Mouse (Mus musculus) liver, postnatal 0 days (tissue): ENCODE results near the gene Cryaa. TPM values are rescaled to one million over a fixed set of nuclear protein-coding genes. Genes with fewer than 3 reads are reported as not detected.

ENCODE experiments used
- ATAC-seq: fragments of 200-750 bp; cut with Nextera tagmentation; 2 replicates; pipeline ENCODE4 v1.8.0; 2017; ENCODE audit warnings: mild to moderate bottlenecking, moderate library complexity
- DNase-seq: peaks from one replicate; pipeline ENCODE4 v3.0.0-alpha.2; 2016
- H3K27ac ChIP-seq: fragments of 300-500 bp; sonication (generic); 2 replicates; pipeline ENCODE4 v1.5.1; 2014; ENCODE audit warnings: antibody characterized with exemption, moderate library complexity, mild to moderate bottlenecking, low read depth
- H3K27me3 ChIP-seq: fragments of 300-500 bp; sonication (generic); 2 replicates; pipeline ENCODE4 v1.6.1; 2014; ENCODE audit warnings: low read length, control low read depth, mixed read lengths; ENCODE audit not compliant: insufficient read depth
- H3K36me3 ChIP-seq: fragments of 300-500 bp; sonication (generic); replicated peaks from 2 replicates; pipeline ENCODE4 v1.6.1; 2014; ENCODE audit warnings: mild to moderate bottlenecking, control low read depth, low read length, moderate library complexity, mixed read lengths; ENCODE audit not compliant: insufficient read depth
- H3K4me1 ChIP-seq: fragments of 300-500 bp; sonication (generic); 2 replicates; pipeline ENCODE4 v1.6.1; 2014; ENCODE audit warnings: antibody characterized with exemption, mild to moderate bottlenecking, control low read depth; ENCODE audit not compliant: insufficient read depth
- H3K4me2 ChIP-seq: fragments of 300-500 bp; sonication (generic); 2 replicates; pipeline ENCODE4 v1.6.1; 2014; ENCODE audit warnings: low read depth, mild to moderate bottlenecking, low read length, moderate library complexity, mixed read lengths
- H3K4me3 ChIP-seq: fragments of 300-500 bp; sonication (generic); 2 replicates; pipeline ENCODE4 v1.5.1; 2014; ENCODE audit warnings: low read depth, low read length
- H3K9ac ChIP-seq: fragments of 300-500 bp; sonication (generic); replicated peaks from 2 replicates; pipeline ENCODE4 v1.6.1; 2014; ENCODE audit warnings: mild to moderate bottlenecking, moderate library complexity
- H3K9me3 ChIP-seq: fragments of 300-500 bp; sonication (generic); 2 replicates; pipeline ENCODE4 v1.6.1; 2016; ENCODE audit warnings: mild to moderate bottlenecking, control low read depth, low read length, mixed read lengths
- CTCF ChIP-seq: sonication (generic); IDR thresholded peaks from 2 replicates; pipeline ENCODE4 v1.5.1; 2016; ENCODE audit warnings: antibody characterized with exemption, low read depth
- EP300 ChIP-seq: IDR thresholded peaks from 2 replicates; pipeline ENCODE4 v1.6.1; 2016; ENCODE audit warnings: antibody characterized with exemption, low read depth, mild to moderate bottlenecking
- WGBS: fragments of 180-500 bp; shearing (Covaris S2); extraction: QIAGEN DNeasy Blood & Tissue Kit; methylation state at CpG from one replicate; pipeline ENCODE4 v1.1.7; 2014; ENCODE audit not compliant: insufficient replicate concordance; 5-methylcytosine and 5-hydroxymethylcytosine counted together
- polyA plus RNA-seq: library from polyadenylated mRNA; unstranded; fragments of >200 nt; fragmentation: Nextera tagmentation; extraction: Ambion mirVana; gene quantifications from 2 replicates; pipeline ENCODE4 v1.2.1, GENCODE M21; 2015

Cryaa gene
- polyA plus RNA-seq, 1 experiment from 2014 or later: not detected

GRCm38 (mm10) chr17:31685514-31686224, 8.1 kb downstream of the Cryaa start:
- ATAC-seq: peak; percentile 71
- Histone ChIP-seq H3K9me3 (no peaks in the 10 kb centered on the region), H3K4me3 (no peak overlapping the region), H3K27ac (no peak overlapping the region; the same call in 1 of the 2 replicates), H3K4me2 (no peak overlapping the region; the same call in 1 of the 2 replicates), H3K9ac (no peak overlapping the region; the same call in 1 of the 2 replicates), H3K27me3 (no peaks in the 10 kb centered on the region), H3K4me1 (no peaks in the 10 kb centered on the region), H3K36me3 (no peaks in the 10 kb centered on the region)
- DNase-seq: peak; percentile 82
- TF ChIP-seq EP300 (no peak), CTCF (peak; percentile 97)
- 18% methylated on average over 17 of the region's 17 CpGs for WGBS

- Histone ChIP-seq H3K9ac (no peak overlapping the region), H3K4me3 (no peak overlapping the region), H3K27ac (no peak overlapping the region; the same call in 1 of the 2 replicates), H3K4me1 (no peaks in the 10 kb centered on the region), H3K9me3 (no peaks in the 10 kb centered on the region), H3K36me3 (no peaks in the 10 kb centered on the region), H3K4me2 (no peak overlapping the region; the same call in 1 of the 2 replicates), H3K27me3 (no peaks in the 10 kb centered on the region)
- 39% methylated on average over 3 of the region's 3 CpGs for WGBS
- ATAC-seq (no peak), DNase-seq (no peak)
- TF ChIP-seq EP300: no peak
- no peak for TF ChIP-seq CTCF
Observed at GRCm38 (mm10) chr17:31686225-31686564, 8.6 kb downstream of the Cryaa start.

DNA sequence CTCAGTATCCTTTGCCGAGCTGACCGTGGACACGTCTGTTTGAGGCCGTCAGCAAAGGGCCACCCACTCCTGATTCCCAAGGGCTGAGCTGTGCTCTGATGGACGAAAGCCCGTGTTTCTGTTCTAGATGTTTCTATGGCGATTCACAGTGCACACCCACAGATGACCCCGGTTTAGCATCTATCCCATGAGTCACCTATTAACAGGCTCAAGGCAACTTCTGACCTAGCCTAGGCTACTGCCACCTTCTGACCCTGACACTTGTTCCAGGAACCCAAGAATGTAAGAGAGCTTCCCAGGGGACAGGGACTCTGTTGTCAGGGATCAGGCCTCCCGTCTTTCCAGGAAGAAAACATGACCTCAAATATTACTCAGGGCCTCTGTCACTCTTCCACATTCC, 10.5 kb downstream of the Cryaa start:
- H3K9ac ChIP-seq: no peak overlapping the region
- no peak overlapping the region for H3K4me2 ChIP-seq
- H3K27me3 ChIP-seq: no peaks in the 10 kb centered on the region
- WGBS: 78% methylated on average over 9 of the region's 9 CpGs
- H3K9me3 ChIP-seq: no peaks in the 10 kb centered on the region
- ATAC-seq (no peak), DNase-seq (no peak)
- no peak overlapping the region for H3K27ac ChIP-seq
- H3K4me1 ChIP-seq: no peaks in the 10 kb centered on the region
- no peak overlapping the region for H3K4me3 ChIP-seq
- H3K36me3 ChIP-seq: no peaks in the 10 kb centered on the region
- TF ChIP-seq EP300 (no peak), CTCF (no peak)

DNA sequence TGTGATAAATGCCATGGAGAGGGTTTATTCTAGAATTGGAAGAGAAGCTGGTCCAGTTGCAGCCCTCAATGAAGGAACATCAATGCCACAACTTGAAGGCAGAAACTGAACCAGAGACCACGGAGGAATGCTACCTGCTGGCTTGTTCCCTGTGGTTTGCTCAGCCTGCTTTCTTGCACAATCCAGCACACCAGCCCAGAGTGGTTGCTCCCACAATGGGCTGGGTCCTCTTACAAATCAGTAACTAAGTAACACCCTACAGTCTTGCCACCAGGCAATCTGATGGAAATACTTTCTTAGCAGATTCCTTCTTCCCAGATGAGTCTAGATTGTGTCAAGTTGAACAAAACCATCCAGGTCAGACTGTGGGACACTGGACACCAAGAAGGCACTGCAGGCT, 12.0 kb downstream of the Cryaa start:
- Histone ChIP-seq H3K36me3 (no peaks in the 10 kb centered on the region), H3K4me1 (peaks cover 4% of the 10 kb centered on the region), H3K9ac (no peak overlapping the region), H3K4me3 (no peak overlapping the region), H3K9me3 (no peaks in the 10 kb centered on the region), H3K4me2 (no peak overlapping the region), H3K27me3 (no peaks in the 10 kb centered on the region), H3K27ac (no peak overlapping the region)
- WGBS: 13% methylated on average over 1 of the region's 1 CpGs
- DNase-seq (no peak), ATAC-seq (no peak)
- no peak for TF ChIP-seq CTCF
- TF ChIP-seq EP300: no peak

DNA sequence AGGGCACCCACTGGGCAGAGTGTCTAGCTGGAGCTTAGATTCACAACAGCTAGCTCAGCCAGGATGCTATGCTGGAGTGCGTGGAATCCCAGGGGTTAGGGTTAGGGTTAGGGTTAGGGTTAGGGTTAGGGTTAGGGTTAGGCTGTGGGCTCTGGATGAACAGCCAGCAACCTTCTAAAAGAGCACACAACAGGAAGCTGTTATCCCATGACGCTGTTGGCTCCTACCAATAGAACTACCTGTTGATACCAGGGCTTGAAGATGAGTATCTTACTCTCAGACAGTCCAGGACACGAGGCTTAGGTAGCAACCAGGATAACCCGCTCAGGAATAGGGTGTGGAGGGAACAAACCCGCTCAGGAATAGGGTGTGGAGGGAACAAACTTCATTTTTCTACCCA, 15.3 kb downstream of the Cryaa start:
- DNase-seq: no peak
- 0 out of 2 replicates have a peak overlapping the region, but pooled peaks have one; percentile 13 for H3K4me2 ChIP-seq
- H3K36me3 ChIP-seq: no peaks in the 10 kb centered on the region
- H3K4me1 ChIP-seq: peaks cover 4% of the 10 kb centered on the region
- H3K4me3 ChIP-seq: no peak overlapping the region
- H3K9ac ChIP-seq: no peak overlapping the region
- no peak overlapping the region for H3K27ac ChIP-seq
- H3K9me3 ChIP-seq: no peaks in the 10 kb centered on the region
- H3K27me3 ChIP-seq: no peaks in the 10 kb centered on the region
- WGBS: 38% methylated on average over 5 of the region's 5 CpGs
- ATAC-seq: 0 out of 2 replicates have a peak, but pooled peaks have one; percentile 3
- TF ChIP-seq CTCF: no peak
- no peak for TF ChIP-seq EP300

DNA sequence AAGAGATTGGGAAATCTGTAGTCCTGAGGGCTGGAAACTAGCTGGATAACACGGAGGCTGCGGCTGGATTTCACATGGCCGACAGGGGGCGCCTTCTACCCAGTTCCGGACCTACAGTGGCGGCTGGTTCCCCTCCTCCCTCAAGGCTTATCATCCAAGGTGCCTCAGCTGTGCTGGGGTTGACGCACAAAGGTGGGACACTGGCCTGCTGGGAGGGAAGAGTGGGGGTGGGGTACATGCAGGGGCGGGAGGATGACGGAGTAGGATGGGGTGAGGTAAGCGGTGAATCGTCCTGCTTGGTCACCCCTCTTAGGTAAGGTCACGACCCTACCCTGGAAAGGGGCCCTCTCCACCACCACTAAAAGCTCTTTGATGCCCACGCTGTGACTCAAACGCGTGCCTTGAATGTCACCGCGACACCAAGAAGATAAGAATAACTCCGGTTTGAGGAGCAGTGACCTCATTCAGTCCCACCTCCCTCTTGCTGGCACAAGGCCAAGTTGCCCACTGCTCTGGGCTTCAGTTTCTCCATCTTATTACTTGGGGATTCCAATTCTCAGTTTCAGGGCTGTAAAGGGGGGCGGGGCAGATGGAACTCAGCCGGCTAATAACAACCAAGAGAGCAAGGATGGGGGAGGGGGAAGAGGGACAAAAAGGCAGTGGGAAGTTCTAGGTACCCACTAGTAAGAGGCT, 15.9 kb downstream of the Cryaa start:
- peak; percentile 81 for ATAC-seq
- 0 out of 2 replicates have a peak overlapping the region, but pooled peaks have one; percentile 13 for H3K4me2 ChIP-seq
- H3K4me3 ChIP-seq: no peak overlapping the region
- H3K4me1 ChIP-seq: peaks cover 4% of the 10 kb centered on the region
- H3K36me3 ChIP-seq: no peaks in the 10 kb centered on the region
- H3K27me3 ChIP-seq: no peaks in the 10 kb centered on the region
- no peak overlapping the region for H3K9ac ChIP-seq
- 4% methylated on average over 20 of the region's 20 CpGs for WGBS
- H3K9me3 ChIP-seq: no peaks in the 10 kb centered on the region
- H3K27ac ChIP-seq: no peak overlapping the region
- DNase-seq: peak; percentile 86
- peak; percentile 87 for TF ChIP-seq CTCF
- TF ChIP-seq EP300: no peak
